Mouse (Mus musculus) urinary bladder, adult 2 months (tissue): ENCODE measurements at regions not wholly inside any gene's neighbourhood (a gene's known extent, or its start where the extent isn't known, plus 50 kb on each side); places are given as distances from the start of the nearest gene placed in this dataset.

Experiments
- DNase-seq: peaks from one replicate; pipeline ENCODE4 v3.0.0; 2022; ENCODE audit warnings: low spot score

GRCm38 (mm10) chr7:68444426-68445095, 170.9 kb downstream of the Fam169b start:
- DNase-seq: no peak

DNA sequence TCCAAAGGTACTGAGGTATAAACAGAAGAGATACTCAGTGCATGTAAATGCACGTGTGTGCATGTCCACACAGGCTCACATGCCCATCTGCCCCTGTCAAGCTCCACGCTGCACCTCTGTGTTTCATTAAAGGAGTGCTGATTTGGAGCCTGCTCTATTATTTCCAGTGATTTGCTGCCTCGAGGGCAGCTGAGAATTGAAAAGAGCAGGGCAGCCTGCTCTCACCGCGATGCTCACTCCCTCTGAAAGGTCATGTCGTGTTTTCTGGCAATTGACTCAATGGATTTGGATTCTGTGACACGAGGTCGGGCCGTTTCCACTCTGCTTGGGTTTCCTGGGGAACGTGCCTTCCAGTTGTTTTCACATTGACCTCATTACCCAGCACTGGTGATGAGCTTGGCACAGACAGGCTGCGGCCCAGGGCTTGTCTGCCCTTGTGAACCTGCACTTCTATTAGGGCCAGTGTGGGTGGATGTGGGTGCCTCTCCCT, 167.1 kb downstream of the Fam169b start:
- no peak for DNase-seq

GRCm38 (mm10) chr7:68428946-68429345, 155.3 kb downstream of the Fam169b start:
- no peak for DNase-seq

DNA sequence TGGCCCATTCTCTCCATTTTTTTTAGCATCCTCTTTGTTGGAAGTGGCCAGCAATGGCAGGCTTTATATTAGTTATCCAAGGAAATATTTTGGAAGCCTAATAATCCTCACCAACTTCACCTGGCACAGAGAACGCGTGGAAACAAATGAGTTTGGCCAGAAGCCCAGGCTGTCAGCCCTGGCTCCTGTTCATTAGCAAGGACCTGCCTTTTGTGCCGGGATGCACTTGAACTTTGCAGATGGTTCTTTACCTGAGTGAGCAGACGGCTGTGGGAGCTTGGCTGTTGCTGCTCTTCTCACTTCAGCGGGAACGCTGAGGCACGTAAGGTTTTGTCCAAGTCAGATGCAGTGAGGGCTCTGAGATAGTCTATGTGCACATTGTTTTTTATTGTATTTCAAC, 142.3 kb downstream of the Fam169b start:
- DNase-seq: no peak

DNA sequence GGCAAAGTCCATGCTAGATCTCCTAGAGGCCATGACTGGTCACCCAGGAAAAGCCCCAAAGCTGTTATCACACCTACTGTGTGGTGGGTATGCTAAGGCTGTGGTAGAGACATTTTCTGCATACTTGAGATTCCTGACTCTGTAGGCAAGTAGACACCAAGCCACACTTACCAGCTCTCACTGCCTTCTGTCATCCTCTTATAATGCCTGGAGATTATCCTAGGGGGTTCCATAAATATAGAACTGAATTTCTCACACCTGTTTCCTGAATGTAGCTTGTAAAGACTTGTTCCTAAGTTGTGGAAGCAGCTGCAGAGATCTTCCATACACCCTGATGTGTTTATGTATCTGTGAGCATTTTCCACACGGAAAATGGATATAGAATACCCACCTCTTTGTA, 139.1 kb downstream of the Fam169b start:
- no peak for DNase-seq
